Mouse (Mus musculus) left cerebral cortex, postnatal 14 days (tissue): ENCODE measurements at regions not wholly inside any gene's neighbourhood (a gene's known extent, or its start where the extent isn't known, plus 50 kb on each side); places are given as distances from the start of the nearest gene placed in this dataset.

ENCODE experiments used
- DNase-seq, 2 experiments: peaks; one replicate each; pipeline ENCODE4 v3.0.0; 2021 to 2022; ENCODE audit warnings: low spot score in 2 of 2, mixed read lengths in 1 of 2
- intact Hi-C: fragments of 180-260 bp; cut with DNase I; formaldehyde crosslinking; loops from one replicate; pipeline ENCODE4 v1.15.1; 2025
- microRNA-seq, 2 experiments: library from miRNA; unstranded; fragments of <30 nt; microRNA quantifications; one replicate each; pipeline ENCODE4 v1.2.0; 2022

DNA sequence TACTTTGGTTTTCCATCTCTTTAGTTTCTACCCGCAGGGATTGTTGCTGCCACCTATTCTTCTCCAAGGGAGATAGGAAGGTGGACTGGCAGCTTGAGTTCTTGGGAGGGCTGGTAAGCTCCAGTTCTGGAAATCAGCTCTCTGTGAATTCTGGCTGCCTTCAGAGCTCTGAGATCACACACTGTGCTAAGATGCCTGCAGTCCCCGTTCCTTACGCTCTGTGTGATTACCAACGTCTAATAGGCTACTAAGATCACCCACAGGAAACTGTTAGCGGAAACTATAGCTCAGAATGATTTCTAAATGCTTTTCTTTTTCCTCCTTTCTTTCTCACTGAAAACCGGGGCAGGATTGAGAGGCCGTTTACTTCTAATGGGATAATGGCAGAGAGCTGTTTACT, 69.0 kb upstream of the Syt1 start:
- intact Hi-C loops, result no loop called here
- DNase-seq, result no peak

- no peak for DNase-seq
- intact Hi-C loops, result no loop called here
Measured at GRCm38 (mm10) chr10:109074218-109074617, 63.4 kb upstream of the Syt1 start.

Small RNAs in the stretch of these regions (microRNA-seq; reads per million reads assigned to microRNA genes)
- 0 reads per million in 2 experiments for gene Gm44495
